Mouse (Mus musculus) layer of hippocampus, adult 8-10 months (tissue): ENCODE data around the gene Zbtb8a. TPM values are rescaled to one million over a fixed set of nuclear protein-coding genes. Genes with fewer than 3 reads are reported as not detected.
A peak's percentile ranks its signal among the peaks of the same experiment; 100 is the strongest.

Experiments used
- DNase-seq, 2 experiments: peaks; one replicate each; pipeline ENCODE4 v3.0.0; 2022; ENCODE audit warnings: low spot score in 2 of 2
- total RNA-seq, 4 experiments: library from RNA; stranded (reverse); gene quantifications; 2 replicates each; pipeline ENCODE4 v1.2.4; 2022

Gene Zbtb8a
- total RNA-seq, 4 experiments from 2014 or later = 2.5 to 4.5 (median 2.9) TPM

- DNase-seq = peak; percentile 95 to 97
Measured at GRCm38 (mm10) chr4:129335216-129336074, 42.5 kb downstream of the Zbtb8a start, which contains the start of the genes Rbbp4 and Zbtb8os. TSS of gene Rbbp4 (minus strand) at chr4:129335370. TSS of gene Zbtb8os (plus strand) at chr4:129335695.

GRCm38 (mm10) chr4:129334677-129335215 lies 43.2 kb downstream of the Zbtb8a start:
- DNase-seq = peak in 1 of 2 experiments; percentile 29

- no peak for DNase-seq
Measured at GRCm38 (mm10) chr4:129332846-129333245, 45.1 kb downstream of the Zbtb8a start.

- DNase-seq = no peak
Measured at GRCm38 (mm10) chr4:129326191-129326590, 51.7 kb downstream of the Zbtb8a start.

- DNase-seq = no peak
Measured at GRCm38 (mm10) chr4:129324756-129325155, 53.2 kb downstream of the Zbtb8a start.

- no peak for DNase-seq
Measured at GRCm38 (mm10) chr4:129323491-129323890, 54.4 kb downstream of the Zbtb8a start.

GRCm38 (mm10) chr4:129322042-129322441 lies 55.9 kb downstream of the Zbtb8a start:
- DNase-seq = no peak

- no peak for DNase-seq
Measured at GRCm38 (mm10) chr4:129320876-129321275, 57.0 kb downstream of the Zbtb8a start.

GRCm38 (mm10) chr4:129313886-129314285 lies 64.0 kb downstream of the Zbtb8a start:
- DNase-seq = no peak

GRCm38 (mm10) chr4:129307936-129308335 lies 70.0 kb downstream of the Zbtb8a start:
- no peak for DNase-seq

GRCm38 (mm10) chr4:129304306-129304705 lies 73.6 kb downstream of the Zbtb8a start:
- DNase-seq = no peak

GRCm38 (mm10) chr4:129303816-129304215 lies 74.1 kb downstream of the Zbtb8a start:
- no peak for DNase-seq

Other genes with a start within 250 kb of the Zbtb8a start
- 10 to 100 TPM; 65.6 to 77.6 (median 69.9) TPM for gene Fndc5, start 241.1 kb downstream of the Zbtb8a start, total RNA-seq
- gene S100pbp, start 188.4 kb downstream of the Zbtb8a start, total RNA-seq = 10 to 100 TPM; 33.2 to 41.3 (median 39.6) TPM
- 10 to 100 TPM; 85.5 to 91.6 (median 87.1) TPM for gene Yars, start 188.4 kb downstream of the Zbtb8a start, total RNA-seq
- gene C77080, start 116.7 kb downstream of the Zbtb8a start, total RNA-seq = 10 to 100 TPM; 10.1 to 12.6 (median 11.4) TPM
- 1 to 10 TPM in 3 of 4 experiments, under 1 TPM in 1; 0.63 to 2.2 (median 1.1) TPM for gene Sync, start 90.5 kb downstream of the Zbtb8a start, total RNA-seq
- 100 to 1,000 TPM; 114 to 129 (median 116) TPM for gene Rbbp4, start 42.7 kb downstream of the Zbtb8a start, total RNA-seq
- gene Zbtb8os, start 42.4 kb downstream of the Zbtb8a start, total RNA-seq = 10 to 100 TPM; 30.7 to 32.4 (median 31.6) TPM
- 1 to 10 TPM; 3.4 to 4.6 (median 4.0) TPM for gene Zbtb8b, start 62.7 kb upstream of the Zbtb8a start, total RNA-seq
- gene Bsdc1, start 83.5 kb upstream of the Zbtb8a start, total RNA-seq = 10 to 100 TPM; 57.4 to 64.9 (median 62.5) TPM
- under 1 TPM in 3 of 4 experiments, not detected in 1; 0.25 to 0.29 (median 0.25) TPM for gene Tssk3, start 112.9 kb upstream of the Zbtb8a start, total RNA-seq
- gene Fam229a, start 113.1 kb upstream of the Zbtb8a start, total RNA-seq = not detected
- gene Marcksl1, start 135.5 kb upstream of the Zbtb8a start, total RNA-seq = 10 to 100 TPM; 55.9 to 79.7 (median 68.7) TPM
- 10 to 100 TPM; 37.7 to 48.1 (median 44.5) TPM for gene Hdac1, start 164.6 kb upstream of the Zbtb8a start, total RNA-seq
- gene Lck, start 195.5 kb upstream of the Zbtb8a start, total RNA-seq = 1 to 10 TPM; 2.4 to 4.7 (median 3.6) TPM
- 1 to 10 TPM in 2 of 4 experiments, under 1 TPM in 1, not detected in 1; 0.70 to 2.4 (median 2.3) TPM for gene Fam167b, start 200.4 kb upstream of the Zbtb8a start, total RNA-seq
- 100 to 1,000 TPM; 119 to 128 (median 123) TPM for gene Eif3i, start 222.5 kb upstream of the Zbtb8a start, total RNA-seq
- gene Tmem234, start 222.6 kb upstream of the Zbtb8a start, total RNA-seq = 10 to 100 TPM; 77.3 to 91.3 (median 84.6) TPM
- gene Dcdc2b, start 236.1 kb upstream of the Zbtb8a start, total RNA-seq = 1 to 10 TPM; 4.0 to 7.9 (median 5.9) TPM
- 10 to 100 TPM; 27.9 to 42.5 (median 36.0) TPM for gene Iqcc, start 241.0 kb upstream of the Zbtb8a start, total RNA-seq
- 10 to 100 TPM; 59.2 to 67.4 (median 62.1) TPM for gene Ccdc28b, start 245.8 kb upstream of the Zbtb8a start, total RNA-seq